Mouse (Mus musculus) heart, adult 18-20 months (tissue): Measurements from ENCODE around the gene Osbpl2. TPM values are rescaled to one million over a fixed set of nuclear protein-coding genes. Genes with fewer than 3 reads are reported as not detected.
"Not testable (repeated sequence)": the region's sequence is repeated elsewhere in the genome, so short reads cannot be mapped to it uniquely, and the experiment has no call there.

ENCODE experiments used
- DNase-seq, 2 experiments: peaks; one replicate each; pipeline ENCODE4 v3.0.0; 2021 to 2022; ENCODE audit warnings: mixed read lengths in 1 of 2
- total RNA-seq, 2 experiments: library from RNA; stranded (reverse); gene quantifications; 2 replicates each; pipeline ENCODE4 v1.2.3; 2021

Osbpl2 gene
- total RNA-seq, 2 experiments from 2014 or later, result 32.9 to 36.0 TPM

DNA sequence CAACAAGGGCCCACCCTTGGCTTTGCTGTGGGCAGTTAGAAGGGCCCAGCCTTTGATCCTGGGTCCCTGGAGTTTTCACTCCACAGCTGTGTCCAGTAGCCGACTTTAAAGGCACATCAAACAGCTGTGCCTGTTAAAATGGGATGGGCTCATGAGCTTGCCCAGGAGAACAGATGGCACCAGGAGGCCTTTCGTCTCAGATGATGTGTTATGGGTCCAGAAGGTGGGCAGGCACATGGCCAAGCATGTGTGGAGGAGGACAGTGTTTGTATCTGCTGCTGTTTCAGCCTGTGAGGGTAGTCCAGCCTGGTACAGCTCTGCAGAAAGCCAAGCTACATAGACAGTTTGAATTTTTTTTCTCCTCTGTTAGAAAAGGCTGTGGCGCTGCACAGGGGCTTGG, 35.7 kb downstream of the Osbpl2 start:
- DNase-seq, result no peak

DNA sequence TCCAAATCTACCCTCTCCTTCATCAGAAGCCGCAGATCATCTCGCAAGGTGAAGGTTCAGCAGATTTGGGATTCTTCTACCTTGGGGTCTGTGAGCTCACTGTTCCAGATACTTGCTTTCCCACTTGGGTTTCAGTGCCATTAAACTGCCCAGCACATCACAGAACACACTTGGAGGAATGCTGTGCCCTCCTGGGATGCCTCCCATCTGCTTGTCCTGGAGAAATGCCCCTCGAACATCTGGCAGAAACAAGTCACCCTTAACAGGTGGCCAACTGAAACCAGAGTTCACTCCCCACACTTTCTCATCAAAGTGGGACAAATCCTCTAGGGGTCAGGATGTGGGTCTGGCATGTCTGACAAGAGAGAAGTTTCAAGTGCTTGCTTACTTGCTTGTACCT, 39.5 kb downstream of the Osbpl2 start:
- no peak for DNase-seq

DNA sequence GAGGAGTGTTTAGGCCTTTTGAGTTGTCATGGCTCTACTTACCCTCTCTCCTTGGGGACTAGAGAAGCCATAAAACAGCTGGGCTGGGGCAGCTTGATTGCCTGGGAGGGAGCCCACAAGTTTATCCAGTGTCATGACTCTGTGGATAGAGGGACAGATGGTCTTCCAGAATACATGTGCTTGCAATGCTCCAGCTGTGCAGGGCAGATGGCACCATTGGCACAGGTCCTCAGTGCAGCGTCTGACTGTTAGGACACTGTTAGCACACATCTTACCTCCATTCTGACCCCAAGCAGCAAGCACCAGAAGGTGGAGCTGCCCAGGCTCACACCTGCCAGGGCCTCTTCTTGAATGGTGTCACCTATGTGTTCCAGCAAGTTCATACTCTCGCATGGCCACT, 46.7 kb downstream of the Osbpl2 start:
- DNase-seq, result no peak

DNA sequence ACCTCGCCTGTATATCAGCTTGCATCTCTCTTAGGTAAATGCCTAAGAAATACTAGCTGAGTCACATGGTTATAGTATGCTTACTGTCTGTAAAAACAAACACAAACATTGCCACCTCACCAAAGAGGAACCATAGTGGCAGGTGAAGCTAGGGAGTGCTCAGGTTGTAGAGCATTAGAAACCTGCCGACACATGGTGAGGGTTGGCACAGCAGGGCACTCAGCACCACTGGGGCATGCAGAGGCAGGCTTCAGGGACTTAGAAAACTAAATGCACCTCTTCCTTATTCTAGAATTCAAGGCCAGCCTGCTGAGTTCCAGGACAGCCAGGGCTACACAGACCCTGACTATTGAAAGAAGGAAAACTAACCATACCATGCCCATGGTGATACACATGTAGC, 47.8 kb downstream of the Osbpl2 start:
- DNase-seq, result no peak

DNA sequence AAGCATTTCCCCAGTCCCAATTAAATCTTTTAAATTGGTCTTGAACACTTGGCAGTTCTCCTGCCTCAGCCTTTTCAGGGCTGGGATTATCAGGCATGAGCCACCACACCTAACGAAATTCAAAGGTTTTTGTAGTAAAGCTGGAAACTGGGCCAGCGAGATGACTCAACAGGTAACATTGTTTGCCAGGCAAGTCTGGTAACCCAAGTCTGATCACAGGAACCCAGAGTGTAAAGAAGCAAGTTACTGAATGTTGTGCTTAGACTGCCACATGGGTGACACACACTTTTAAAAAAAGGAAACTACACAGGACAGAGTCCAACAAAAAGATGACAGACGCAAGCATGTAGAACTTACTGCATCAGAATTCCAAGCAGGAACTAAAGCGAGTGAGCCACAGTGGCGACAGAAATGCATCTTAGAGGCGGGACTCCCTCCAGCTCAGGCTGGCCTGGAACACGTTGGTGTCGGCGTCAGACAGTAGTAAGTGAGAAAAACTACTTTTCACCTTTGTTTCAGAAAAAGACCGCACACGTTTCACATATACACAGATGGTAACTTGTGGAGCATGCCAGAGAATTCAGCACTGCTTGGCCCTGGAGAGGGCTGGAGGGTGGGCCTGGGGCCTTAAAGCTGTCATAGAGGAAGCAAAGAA, 51.2 kb downstream of the Osbpl2 start:
- DNase-seq, result no peak

DNA sequence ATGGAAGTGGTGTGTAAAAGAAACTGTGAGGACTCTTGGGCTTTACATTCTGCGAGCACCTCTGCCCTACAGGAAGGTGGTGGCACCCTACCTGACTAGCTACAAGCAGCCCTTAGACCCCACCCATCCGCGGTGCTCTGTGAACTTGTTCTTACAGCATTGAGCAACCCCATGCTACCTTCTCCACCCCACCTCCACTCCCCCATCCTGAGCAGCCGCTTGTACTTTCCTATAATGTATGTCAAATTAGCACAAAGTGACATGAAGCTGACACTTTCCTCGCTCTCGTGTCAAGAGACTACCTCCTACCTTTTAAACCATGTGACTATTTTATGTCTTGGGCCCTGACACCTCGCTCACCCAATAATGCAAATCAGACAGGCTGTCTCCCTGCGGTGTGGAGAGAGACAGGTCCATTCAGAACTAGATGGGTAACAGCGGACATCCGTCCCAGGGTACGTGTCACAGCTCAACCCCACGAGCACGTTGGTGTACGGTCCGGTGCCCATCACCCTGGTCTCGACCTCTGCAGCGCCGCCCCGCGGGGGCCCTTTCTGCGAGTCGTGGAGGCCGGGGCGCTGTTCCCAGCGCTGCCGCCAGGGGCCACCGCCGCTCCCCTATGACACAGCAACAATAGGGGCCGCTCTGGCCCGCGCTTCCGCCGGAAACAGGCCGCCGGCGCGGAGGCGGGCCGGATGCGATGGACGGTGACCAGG, 51.9 kb downstream of the Osbpl2 start, which contains the start of gene Adrm1:
TSS of gene Adrm1 (plus strand) at position 680 of the 716 bp plus-strand sequence.
- peak; percentile 96 to 98 for DNase-seq

DNA sequence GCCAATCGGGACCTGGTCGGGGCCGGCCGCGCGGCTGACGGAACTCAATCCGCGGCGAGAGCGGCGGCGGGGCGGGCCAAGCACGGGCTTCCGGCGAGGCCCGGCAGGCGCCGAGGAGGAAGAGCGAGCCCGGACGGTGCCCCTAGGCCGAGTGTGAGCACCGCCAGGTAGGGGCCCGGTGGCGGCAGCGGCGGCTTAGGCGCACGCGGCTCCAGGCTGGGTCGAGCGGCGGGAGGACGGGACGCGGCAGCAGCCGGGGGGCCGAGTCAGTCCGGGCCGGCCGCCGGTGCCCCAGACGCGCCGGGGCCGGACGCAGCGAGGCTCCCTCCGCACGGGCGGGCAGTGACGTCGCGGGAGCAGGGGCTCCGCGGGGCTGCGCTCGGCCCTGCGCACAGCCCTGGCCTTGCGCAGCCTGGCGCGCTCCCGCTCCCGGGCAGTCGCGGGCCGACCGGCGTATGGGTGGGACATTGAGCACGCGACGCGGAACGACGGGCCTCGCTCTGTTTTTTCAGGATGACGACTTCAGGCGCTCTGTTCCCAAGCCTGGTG, 52.5 kb downstream of the Osbpl2 start:
- DNase-seq, result no peak

DNA sequence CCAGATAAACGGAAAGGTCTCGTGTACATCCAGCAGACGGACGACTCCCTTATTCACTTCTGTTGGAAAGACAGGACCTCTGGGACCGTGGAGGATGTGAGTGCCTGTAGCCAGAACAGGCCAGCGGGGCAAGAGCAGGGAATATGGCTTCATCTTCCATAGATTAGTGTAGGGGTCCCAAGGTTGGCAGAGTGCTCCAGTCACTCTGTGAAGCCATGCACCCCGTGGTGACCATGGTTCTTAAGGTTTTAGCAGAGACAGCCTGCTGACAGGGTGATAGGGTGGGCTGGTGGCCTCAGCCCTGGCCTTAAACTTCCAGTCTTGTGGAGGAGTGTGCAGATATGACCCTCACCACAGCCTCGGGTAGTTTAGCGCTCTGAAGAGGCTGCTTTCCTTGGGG, 53.0 kb downstream of the Osbpl2 start:
- DNase-seq, result no peak

DNA sequence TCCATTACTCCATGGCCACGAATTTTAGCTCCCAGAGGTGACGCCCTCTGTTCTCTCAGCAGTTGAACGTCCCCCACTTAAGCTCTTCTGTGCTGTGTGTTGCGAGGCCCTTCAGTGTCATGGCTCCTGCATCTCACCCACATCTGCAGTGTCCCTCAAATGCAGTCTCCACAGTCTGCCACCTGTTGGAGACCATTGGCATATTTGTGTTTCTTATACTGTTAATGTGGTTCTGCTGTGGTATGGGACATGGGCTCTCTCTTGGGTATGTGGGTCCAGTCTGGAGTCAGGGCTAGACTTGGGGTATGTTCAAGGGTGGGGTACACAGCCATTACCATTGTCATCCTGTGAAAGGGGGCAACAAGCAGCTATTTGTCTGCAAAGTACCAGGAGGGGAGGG, 54.1 kb downstream of the Osbpl2 start:
- no peak for DNase-seq

DNA sequence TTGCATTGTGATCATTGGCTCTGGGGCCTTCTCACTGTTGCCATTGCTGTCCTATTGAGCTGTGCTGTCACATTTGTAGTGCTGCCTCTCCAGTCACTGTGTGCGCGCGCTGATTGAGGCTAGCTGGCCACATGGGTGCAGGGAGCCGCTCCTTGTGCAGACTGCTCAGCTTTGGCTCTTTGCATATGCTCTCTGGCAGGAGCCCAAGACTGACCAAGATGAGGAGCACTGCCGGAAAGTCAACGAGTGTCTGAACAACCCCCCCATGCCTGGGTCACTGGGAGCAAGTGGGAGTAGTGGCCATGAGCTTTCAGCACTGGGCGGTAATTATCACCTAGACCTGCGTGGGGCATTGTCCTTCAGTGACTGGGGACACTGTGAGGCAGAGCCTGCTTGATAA, 54.6 kb downstream of the Osbpl2 start:
- not testable (repeated sequence) for DNase-seq

DNA sequence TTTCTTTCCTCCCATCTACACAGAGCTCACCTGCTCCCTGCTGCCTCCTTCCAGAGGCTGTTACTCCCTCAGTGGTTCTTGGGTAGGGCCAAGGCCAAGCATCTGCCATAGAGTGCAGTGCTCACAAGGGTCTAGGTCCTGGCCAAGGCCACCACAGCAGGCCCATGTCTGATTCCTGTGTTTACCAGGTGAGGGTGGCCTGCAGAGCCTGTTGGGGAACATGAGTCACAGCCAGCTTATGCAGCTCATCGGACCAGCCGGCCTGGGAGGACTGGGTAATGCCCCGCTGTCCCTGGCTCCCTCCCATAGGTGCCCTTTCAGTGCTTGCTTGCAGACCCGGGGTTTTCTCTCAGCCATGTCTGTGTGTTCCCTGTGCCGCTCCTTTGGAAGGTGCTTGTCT, 55.0 kb downstream of the Osbpl2 start:
- no peak for DNase-seq

DNA sequence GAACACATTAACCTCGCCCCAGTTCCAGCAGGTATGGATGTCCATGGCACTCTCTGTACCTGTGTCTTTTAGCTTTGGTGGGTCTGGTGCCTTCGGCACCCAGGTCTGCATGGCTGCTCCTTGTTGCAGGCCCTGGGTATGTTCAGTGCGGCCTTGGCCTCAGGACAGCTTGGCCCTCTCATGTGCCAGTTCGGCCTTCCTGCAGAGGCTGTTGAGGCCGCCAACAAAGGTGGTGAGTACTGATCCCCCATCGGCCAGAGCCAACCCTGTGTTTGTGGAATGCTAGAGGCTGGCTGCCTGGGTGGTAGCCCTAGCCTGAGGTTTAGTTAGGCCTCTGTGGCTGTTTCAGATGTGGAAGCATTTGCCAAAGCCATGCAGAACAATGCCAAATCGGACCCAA, 56.6 kb downstream of the Osbpl2 start:
- DNase-seq, result no peak

DNA sequence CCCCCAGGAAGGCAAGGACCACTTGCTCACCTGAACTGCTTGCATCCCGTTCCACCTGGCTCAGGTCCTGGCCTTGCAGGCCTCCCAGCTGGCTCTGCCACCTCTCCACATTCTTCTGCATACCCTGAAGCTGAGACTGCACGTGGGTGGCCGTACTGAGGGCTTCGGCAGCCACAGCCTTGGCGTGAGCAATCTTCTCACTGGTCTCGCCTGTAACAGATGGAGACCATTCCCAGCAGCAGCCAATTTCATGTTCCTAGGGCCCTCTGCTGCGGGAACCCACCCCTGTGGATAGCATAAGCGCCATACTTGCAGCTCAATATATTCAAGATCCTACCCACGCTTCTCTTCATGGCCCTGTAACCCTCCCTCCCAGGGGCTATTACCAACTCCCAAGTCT, 62.4 kb downstream of the Osbpl2 start:
- no peak for DNase-seq

DNA sequence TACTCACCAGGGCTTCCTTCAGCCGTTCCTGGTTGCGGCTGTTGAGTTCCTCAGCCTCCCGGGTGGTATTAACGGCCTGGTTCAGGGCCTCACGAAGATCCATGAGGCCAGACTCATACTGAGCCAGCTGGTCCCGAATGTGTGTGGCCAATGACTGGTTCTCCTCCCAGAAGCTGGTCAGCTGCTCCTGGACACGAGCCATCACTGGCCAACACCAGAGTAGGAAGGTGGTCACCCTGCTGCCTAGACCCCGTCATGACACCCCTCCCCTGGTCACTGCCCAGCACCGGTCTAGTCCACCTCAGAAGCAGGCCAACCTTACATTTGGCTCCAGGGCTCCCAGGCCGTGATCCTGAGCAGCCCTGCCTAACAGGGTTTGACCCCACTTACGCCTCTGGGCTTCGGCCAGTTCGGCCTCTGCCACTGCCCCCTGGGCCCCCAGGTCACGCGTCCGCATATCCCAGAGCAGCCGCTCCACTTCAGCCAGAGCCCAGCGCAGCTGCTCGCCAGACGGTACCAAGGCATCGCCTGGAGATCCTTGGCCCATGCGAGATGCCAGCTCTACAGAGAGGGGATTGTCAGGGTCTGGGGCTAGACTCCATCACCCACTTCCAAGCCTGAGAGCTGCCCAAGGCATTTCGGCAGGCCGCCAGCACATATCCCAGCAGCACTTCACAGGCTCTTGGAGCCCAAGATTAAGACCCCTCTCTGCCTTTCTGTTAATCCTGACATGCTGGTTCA, 65.1 kb downstream of the Osbpl2 start:
- no peak for DNase-seq

DNA sequence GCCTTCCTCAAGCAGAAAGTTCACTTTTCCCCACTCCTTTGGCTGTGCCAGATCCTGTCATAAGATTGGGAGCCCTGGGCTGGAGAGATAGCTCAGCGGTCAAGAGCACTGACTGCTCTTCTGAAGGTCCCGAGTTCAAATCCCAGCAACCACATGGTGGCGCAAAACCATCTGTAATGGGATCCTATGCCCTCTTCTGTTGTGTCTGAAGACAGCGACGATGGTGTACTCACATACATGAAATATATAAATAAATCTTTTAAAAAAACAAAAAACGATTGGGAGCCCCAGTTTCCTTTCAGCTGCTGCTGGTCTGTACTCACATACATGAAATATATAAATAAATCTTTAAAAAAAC, 65.6 kb downstream of the Osbpl2 start:
- DNase-seq, result no peak

DNA sequence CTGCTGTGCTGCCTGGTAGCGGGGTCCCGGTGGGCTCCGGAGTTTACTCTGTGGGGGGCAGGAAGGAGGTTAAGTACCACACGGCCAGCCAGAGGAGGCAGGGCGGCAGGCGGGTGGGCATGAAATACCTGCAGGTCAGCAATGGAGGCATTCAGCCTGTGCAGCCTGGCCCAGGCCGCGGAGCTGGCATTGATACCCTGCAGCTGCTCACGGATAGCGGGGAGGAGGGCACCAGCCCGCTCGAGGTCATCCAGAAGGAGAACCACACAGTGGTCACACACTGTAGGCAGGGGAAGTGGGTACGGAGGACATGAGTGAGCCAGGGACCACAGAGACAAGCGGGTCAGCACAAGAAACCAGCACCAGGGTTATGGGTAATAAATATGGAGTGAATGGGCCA, 66.6 kb downstream of the Osbpl2 start:
- DNase-seq, result no peak

DNA sequence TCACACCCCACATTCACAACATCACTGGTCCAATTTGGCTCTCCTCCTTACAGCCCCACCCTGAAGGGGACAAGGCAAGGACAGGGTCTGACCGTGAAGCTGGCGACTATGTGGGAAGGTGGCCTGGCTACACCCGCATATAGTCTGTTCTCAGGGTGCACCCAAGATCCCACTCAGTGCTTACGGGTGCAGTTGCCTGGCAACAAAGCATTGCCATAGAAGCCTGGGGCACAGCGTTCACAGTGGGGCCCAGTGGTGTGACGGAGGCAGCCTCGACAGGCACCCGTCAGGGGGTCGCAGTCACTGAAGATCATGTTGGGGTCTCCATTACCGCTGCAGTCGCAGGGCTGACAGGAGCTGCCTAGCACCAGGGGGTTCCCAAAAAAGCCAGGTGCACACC, 68.3 kb downstream of the Osbpl2 start:
- no peak for DNase-seq

DNA sequence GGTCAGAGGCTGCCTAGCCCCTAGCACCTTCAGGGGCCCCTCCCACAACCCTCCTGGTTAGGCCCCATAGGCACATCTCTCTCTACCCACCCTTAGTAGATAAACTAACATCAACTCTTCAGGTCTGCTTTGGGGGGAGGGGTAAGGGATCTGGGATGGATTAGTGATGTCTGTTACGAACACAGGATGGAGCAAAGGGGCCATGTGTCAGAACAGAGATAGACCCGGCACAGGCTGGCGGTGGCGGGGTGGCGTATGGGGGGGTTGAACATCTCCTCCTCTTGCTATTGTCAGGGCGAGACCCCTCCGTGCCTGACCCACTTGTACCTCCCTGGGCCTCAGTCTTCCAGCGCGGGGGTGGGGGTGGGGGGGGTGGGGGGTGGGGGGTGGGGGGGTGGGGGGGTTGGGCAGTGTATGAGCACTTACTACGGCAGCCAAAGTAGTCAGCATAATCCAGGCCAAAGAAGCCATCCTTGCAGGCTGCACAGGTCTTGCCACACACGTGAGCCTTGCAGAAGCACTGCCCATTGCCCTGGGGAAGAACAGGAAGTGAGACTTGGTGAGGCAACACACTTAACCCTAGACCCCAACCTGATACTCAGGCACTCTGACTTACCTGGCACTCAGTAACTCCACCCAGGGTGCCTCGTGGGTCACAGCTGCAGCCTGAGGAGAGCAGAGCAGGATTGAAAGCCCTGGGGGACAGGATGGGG, 77.7 kb downstream of the Osbpl2 start:
- DNase-seq, result no peak

DNA sequence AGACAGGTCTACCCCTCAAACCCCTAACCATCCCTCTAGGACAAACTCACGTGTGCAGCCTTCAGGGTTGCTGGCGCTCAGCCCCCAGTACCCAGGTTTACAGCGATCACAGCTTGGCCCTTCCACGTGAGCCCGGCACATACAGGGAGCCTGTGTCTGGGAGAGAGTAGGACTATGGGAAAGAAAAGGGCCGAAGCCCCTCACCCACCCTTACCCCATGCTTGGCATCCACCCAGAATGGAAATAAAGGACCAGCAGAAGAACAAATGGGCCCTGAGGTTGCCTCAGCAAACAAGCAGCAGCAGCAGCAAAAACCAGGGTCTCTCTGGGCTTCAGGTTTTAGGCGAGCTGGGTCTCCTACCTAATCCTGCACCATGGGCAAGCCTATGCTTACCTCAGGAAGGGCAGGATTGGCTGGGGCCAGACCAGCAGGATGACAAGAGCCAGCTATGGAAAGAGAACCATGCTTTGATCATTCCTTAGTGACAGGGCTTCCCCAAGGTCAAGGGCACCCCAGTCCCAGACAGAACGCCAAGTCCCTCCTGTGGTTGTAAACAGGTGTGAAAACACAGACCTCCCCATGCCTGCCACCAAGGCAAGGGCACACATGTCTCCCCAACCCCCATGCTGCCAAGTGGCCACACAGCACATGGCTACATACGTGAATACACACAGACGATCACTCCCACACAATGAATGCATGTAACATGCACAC, 78.4 kb downstream of the Osbpl2 start:
- no peak for DNase-seq

DNA sequence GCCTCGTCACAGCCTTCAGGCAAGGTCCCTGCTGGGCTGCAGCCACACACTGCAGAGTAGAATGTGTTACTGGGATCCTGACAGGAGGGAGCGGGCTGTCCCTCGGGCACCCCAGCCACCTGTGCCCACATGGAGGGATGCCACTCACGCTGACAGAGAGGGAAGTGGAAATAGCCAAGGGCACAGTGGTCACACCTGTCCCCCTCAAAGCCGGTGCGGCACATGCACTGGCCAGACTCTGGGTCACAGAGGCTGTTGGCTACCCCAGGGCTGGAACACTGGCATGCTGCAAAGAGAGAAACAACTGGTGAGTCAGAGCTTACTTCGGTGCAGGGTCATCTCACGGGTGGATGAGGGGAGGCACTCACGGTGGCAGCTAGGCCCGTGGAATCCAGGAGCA, 79.7 kb downstream of the Osbpl2 start:
- no peak for DNase-seq

DNA sequence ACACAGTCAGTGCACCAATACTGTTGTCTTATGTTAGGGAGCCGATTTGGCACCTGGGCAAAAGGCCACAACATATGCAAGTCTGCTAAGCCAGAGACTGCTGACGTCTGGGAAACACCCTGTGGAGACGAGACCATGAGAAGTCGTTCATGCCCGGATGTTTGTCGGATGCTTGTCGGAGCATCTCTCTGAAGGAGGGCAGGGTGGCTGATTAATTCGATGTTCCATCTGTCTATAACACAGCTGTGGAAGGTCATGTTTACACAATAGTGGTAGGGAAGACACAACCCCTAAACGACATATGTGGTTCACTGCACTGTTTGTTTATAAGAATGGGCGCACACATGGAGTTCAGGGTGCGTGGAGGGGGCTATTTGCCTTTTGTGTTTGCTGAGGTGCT, 81.6 kb downstream of the Osbpl2 start:
- DNase-seq, result no peak

DNA sequence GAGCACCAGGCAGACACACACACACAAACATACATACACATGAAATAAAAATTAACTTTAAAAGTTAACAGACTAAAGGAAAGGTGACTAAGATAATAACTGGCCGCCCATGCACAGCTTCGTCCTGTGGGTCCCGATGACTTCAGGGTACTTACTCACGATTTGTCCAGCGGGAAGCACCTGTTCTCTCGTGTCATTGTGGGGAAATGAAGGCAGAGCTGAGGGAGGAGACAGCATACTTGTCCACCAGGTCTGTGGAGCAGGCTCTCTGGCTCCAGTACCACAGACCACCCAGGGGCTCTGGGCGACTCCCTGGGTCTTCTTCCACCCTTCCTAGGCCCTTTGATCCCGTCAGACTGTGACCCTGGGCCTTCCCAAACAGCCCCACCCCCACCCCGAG, 82.2 kb downstream of the Osbpl2 start:
- no peak for DNase-seq
